Mouse (Mus musculus) lung, embryonic 16.5 days (tissue): ENCODE measurements at regions not wholly inside any gene's neighbourhood (a gene's known extent, or its start where the extent isn't known, plus 50 kb on each side); places are given as distances from the start of the nearest gene placed in this dataset.

Source experiments
- ATAC-seq: fragments of 200-750 bp; cut with Nextera tagmentation; 2 replicates; pipeline ENCODE4 v1.8.0; 2017; ENCODE audit warnings: low read depth, mild to moderate bottlenecking, moderate library complexity
- H3K27ac ChIP-seq: fragments of 300-500 bp; sonication (generic); 2 replicates; pipeline ENCODE4 v1.5.1; 2014; ENCODE audit warnings: mild to moderate bottlenecking, control low read depth, low read length
- H3K27me3 ChIP-seq: fragments of 300-500 bp; sonication (generic); 2 replicates; pipeline ENCODE4 v1.6.1; 2014; ENCODE audit warnings: low read depth, low read length, mixed read lengths; ENCODE audit not compliant: control insufficient read depth, insufficient read depth
- H3K36me3 ChIP-seq: fragments of 300-500 bp; sonication (generic); 2 replicates; pipeline ENCODE4 v1.6.1; 2014; ENCODE audit warnings: low read length; ENCODE audit not compliant: control insufficient read depth, insufficient read depth
- H3K4me1 ChIP-seq: fragments of 300-500 bp; sonication (generic); replicated peaks from 2 replicates; pipeline ENCODE4 v1.6.1; 2014; ENCODE audit warnings: low read length, mixed read lengths; ENCODE audit not compliant: control insufficient read depth, insufficient read depth
- H3K4me2 ChIP-seq: fragments of 300-500 bp; sonication (generic); 2 replicates; pipeline ENCODE4 v1.6.1; 2014; ENCODE audit warnings: low read depth, low read length, control low read depth
- H3K4me3 ChIP-seq: fragments of 300-500 bp; sonication (generic); 2 replicates; pipeline ENCODE4 v1.5.1; 2014; ENCODE audit warnings: mild to moderate bottlenecking, low read length, control low read depth
- H3K9ac ChIP-seq: fragments of 300-500 bp; sonication (generic); 2 replicates; pipeline ENCODE4 v1.6.1; 2014; ENCODE audit warnings: low read length, control low read depth
- H3K9me3 ChIP-seq: fragments of 300-500 bp; sonication (generic); 2 replicates; pipeline ENCODE4 v1.6.1; 2016; ENCODE audit warnings: low read length; ENCODE audit not compliant: control insufficient read depth
- WGBS: fragments of 180-500 bp; shearing (Covaris S2); extraction: QIAGEN DNeasy Blood & Tissue Kit; methylation state at CpG from one replicate; pipeline ENCODE4 v1.1.7; 2014; 5-methylcytosine and 5-hydroxymethylcytosine counted together

DNA sequence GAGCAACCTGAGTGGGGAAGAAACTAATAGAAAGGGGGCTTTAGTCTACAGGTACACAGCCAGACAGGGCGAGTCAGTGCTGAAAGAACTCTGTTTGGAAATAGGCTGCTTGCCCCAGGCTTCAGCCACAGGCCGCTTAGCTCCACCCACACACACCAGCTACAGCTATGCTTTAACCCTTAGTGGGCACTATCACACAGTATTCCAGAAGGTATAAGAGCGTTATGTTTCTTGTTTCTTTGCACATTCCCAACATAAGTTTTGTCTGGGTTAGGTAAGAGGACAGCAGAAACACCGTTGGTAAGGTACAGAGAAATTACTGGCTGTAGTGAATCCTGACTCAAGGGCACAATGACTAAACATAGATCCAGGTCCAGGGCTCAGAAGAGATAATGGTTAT lies 165.8 kb downstream of the Spry2 start:
- H3K9ac ChIP-seq, result peak overlapping the region; percentile 24; the same call in 1 of the 2 replicates
- ATAC-seq, result peak; percentile 35; the same call in 1 of the 2 replicates
- H3K4me3 ChIP-seq, result no peak overlapping the region
- WGBS, result 10% methylated on average over 4 of the region's 4 CpGs
- H3K9me3 ChIP-seq, result no peaks in the 10 kb centered on the region
- peak overlapping the region; percentile 43; the same call in 1 of the 2 replicates for H3K27ac ChIP-seq
- H3K4me2 ChIP-seq, result peak overlapping the region; percentile 20
- no peaks in the 10 kb centered on the region for H3K36me3 ChIP-seq
- H3K4me1 ChIP-seq, result peaks cover 17% of the 10 kb centered on the region
- no peaks in the 10 kb centered on the region for H3K27me3 ChIP-seq

DNA sequence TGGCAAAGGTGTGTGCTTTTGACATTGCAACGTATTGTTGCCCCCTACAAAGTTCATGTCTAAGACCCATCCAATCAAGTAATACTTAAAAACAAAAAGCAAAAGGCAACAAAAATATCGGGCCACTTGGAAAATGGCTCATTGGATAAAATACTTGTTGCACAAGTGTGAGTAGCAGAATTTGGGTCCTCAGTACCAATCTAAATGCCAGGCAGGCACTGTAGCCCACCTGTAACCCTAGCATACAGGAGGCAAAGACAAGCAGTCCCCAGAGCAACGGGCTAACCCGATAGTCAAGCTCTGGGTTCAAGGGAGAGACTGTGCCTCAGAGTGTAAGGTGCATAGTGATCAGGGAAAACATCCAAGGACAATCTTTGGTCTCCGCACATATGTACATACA lies 167.8 kb downstream of the Spry2 start:
- 91% methylated on average over 5 of the region's 5 CpGs for WGBS
- no peaks in the 10 kb centered on the region for H3K36me3 ChIP-seq
- no peaks in the 10 kb centered on the region for H3K9me3 ChIP-seq
- H3K27me3 ChIP-seq, result no peaks in the 10 kb centered on the region
- H3K9ac ChIP-seq, result no peak overlapping the region
- H3K27ac ChIP-seq, result no peak overlapping the region
- H3K4me1 ChIP-seq, result peaks cover 17% of the 10 kb centered on the region
- ATAC-seq, result no peak
- no peak overlapping the region for H3K4me2 ChIP-seq
- H3K4me3 ChIP-seq, result no peak overlapping the region

DNA sequence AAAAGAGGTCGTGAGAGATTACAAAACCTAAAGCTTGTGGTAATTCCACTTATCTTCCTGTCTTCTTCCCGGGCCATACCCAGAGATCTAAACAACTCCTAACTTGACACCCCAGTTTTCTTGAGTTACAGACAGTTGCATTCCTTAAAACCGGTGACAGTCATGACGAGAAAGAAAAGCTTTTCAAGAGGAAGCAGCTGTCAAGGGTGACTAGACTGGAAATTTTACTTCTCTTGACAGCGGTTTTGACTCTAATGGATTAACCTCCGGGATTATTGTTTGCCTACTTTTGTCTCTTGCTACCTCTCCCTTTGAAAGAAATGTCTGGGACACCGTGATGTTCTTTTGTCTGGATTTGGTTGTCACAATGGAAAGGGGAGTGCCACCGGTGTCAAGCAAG lies 170.9 kb downstream of the Spry2 start:
- Histone ChIP-seq H3K36me3 (no peaks in the 10 kb centered on the region), H3K27me3 (no peaks in the 10 kb centered on the region), H3K9me3 (no peaks in the 10 kb centered on the region), H3K27ac (no peak overlapping the region), H3K4me2 (no peak overlapping the region), H3K4me1 (peaks cover 4% of the 10 kb centered on the region), H3K4me3 (no peak overlapping the region), H3K9ac (no peak overlapping the region)
- ATAC-seq, result no peak
- 30% methylated on average over 8 of the region's 8 CpGs for WGBS

DNA sequence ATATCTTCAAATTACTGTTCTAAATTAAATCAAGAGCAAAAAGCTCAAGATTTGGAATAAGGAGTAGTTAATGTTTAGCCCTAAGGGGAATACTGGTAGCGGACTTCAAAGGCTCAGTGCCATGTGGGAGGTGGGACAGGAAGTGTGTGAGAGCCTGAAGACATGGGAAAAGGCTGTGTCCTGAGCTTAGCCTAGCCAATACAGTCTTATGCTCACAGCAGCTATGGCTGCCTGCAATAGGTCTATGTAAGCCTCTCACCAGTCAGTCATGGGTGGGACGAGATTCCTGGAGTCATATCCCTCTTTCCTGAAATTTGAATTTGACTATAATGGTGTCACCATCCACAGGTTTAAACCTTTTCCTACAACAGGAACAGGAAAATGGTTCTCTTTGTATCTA lies 173.7 kb downstream of the Spry2 start:
- Histone ChIP-seq H3K9ac (no peak overlapping the region), H3K27ac (no peak overlapping the region), H3K4me2 (no peak overlapping the region), H3K4me3 (no peak overlapping the region), H3K9me3 (no peaks in the 10 kb centered on the region), H3K4me1 (peaks cover 4% of the 10 kb centered on the region; the same call in 1 of the 2 replicates), H3K27me3 (no peaks in the 10 kb centered on the region), H3K36me3 (no peaks in the 10 kb centered on the region)
- 51% methylated on average over 2 of the region's 2 CpGs for WGBS
- 0 out of 2 replicates have a peak, but pooled peaks have one; percentile 64 for ATAC-seq

DNA sequence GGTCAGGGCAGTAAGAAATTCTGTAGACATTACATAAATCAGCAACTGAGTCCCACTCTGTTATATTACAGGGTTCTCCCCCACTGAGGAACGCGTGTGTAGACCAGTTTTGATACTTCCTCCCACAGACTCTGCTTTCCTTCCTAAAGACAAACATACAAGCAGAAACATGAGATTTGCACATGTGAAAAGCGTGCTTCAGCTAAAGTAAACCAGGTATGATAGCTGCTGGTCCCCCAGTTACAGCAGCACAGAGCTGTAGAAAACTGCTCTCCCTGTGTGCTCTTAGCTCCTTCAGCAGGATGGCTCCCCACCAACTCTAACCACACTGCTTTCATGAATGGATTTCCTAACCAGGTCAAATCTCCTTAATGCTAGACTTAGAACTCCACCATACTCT lies 175.0 kb downstream of the Spry2 start:
- Histone ChIP-seq H3K9ac (no peak overlapping the region), H3K27ac (no peak overlapping the region), H3K9me3 (no peaks in the 10 kb centered on the region), H3K27me3 (no peaks in the 10 kb centered on the region), H3K4me2 (no peak overlapping the region), H3K36me3 (no peaks in the 10 kb centered on the region), H3K4me3 (no peak overlapping the region), H3K4me1 (peaks cover 4% of the 10 kb centered on the region; the same call in 1 of the 2 replicates)
- ATAC-seq, result no peak
- 66% methylated on average over 3 of the region's 3 CpGs for WGBS

DNA sequence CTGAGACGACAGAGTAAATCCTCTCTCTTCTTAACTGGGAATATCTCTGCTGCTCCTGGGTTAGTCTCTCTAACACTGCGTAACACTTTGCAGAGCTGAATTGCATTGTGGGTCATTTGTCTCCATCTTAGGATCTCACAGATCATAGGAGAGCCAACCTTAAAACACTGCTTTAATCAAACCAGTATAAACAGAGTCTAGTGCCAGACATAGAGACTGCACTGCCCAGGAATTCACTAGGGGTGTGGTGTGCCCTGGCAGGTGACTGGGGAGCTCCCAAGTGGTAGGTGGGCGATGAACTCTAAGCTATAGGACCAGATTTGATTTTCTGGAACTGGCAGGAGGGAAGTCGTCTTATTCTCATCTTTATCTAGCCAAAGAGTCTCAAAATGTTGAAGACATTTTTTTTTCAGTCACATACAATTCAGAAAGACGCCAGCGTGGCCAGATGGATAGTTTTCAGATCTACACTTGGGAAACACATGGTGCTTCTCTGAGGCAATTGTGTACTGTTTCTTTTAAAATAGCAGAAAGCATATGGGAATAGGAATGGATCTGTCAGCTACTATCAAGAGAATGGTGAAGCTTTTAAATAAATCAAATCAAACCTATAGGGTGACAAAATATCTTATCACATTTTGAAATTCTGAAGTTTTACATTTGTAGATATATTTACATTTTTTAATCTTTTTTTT lies 175.7 kb downstream of the Spry2 start:
- H3K27me3 ChIP-seq, result no peaks in the 10 kb centered on the region
- ATAC-seq, result 0 out of 2 replicates have a peak, but pooled peaks have one; percentile 34
- no peaks in the 10 kb centered on the region for H3K36me3 ChIP-seq
- H3K4me3 ChIP-seq, result no peak overlapping the region
- H3K4me2 ChIP-seq, result no peak overlapping the region
- no peak overlapping the region for H3K9ac ChIP-seq
- 76% methylated on average over 6 of the region's 6 CpGs for WGBS
- no peaks in the 10 kb centered on the region for H3K9me3 ChIP-seq
- no peak overlapping the region for H3K27ac ChIP-seq
- H3K4me1 ChIP-seq, result peaks cover 4% of the 10 kb centered on the region; the same call in 1 of the 2 replicates

DNA sequence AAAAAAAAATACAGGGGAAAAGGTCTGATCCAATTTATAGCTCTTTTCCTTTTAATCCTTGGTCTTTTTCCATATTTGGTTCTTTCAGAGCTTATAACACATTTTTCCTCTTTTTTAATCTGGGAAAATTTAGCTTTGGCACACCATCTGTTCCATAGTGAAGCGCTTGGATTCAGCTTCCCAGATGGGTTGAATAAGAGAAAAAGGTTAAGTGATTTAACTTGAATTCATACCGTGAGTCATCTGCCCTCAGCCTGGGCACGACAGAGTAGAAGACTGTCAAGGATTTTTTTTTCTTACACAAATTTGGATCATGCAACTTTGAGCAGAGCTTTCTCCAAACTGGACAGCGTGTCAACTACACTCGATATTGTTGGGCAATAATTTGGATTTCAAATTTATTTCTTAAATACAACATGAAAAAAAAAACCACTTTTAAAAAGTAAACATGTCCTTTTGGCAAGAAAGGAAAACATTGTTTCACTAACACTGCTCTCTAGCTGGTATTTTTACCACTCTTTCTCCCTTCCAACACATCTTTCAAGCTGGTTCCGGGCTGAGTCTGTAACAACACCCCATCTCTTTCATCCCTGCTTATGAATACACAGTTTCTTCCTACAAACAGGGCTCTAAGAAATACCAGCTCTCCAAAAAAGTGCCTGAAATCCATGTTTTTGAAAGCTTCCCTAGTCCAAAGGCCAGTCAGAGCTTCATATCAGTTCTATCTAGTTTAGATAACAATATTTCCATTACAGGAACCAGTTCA lies 177.8 kb downstream of the Spry2 start:
- WGBS, result 47% methylated on average over 6 of the region's 6 CpGs
- ATAC-seq, result no peak
- no peaks in the 10 kb centered on the region for H3K36me3 ChIP-seq

DNA sequence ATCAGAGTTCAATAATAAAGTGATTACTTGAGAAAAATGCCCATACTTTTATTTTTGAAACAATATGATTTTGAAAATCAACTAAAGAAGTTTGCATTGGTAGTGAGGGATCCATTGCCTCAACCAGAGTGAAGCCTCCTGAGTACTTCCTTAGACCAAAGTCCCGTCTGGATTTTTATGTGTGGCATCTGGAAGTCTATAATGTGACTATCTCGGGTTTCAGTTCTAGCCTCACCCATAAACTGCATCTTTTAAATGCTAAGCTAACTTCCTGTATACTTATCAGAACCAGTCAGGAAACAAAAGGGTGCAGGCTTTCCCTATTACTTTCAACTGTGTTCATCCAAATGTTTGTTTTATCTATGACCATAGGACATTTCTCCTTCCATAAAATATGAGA lies 178.8 kb downstream of the Spry2 start:
- Histone ChIP-seq H3K9me3 (no peaks in the 10 kb centered on the region), H3K27me3 (no peaks in the 10 kb centered on the region), H3K4me1 (peaks cover 2% of the 10 kb centered on the region; the same call in 1 of the 2 replicates), H3K36me3 (no peaks in the 10 kb centered on the region), H3K27ac (no peak overlapping the region), H3K9ac (no peak overlapping the region), H3K4me3 (no peak overlapping the region), H3K4me2 (no peak overlapping the region)
- 50% methylated on average over 2 of the region's 2 CpGs for WGBS
- ATAC-seq, result no peak

More for the DNA sequence above, 177.8 kb downstream of the Spry2 start:
- Histone ChIP-seq H3K4me3 (no peak overlapping the region), H3K9me3 (no peaks in the 10 kb centered on the region), H3K27me3 (no peaks in the 10 kb centered on the region), H3K27ac (no peak overlapping the region), H3K4me1 (peaks cover 4% of the 10 kb centered on the region; the same call in 1 of the 2 replicates), H3K9ac (no peak overlapping the region), H3K4me2 (no peak overlapping the region)

DNA sequence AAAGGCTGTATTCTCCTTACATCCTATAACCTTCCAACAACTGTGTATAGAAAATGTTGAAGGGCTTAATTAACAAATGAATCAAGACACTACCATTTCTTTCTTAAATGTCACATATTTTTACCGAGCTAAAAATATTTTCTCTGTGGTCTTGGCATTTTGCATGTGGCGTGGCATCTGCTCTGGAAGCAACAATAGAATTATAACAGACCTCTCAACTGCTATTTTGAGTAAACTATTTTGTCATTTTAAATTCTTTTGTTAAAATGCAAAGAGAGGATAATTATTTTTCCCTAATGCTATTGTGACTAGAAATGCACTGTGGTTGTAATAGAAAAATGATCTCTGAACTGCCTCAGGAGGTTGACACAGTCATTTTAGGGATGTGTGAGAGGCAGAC lies 187.9 kb downstream of the Spry2 start:
- Histone ChIP-seq H3K27me3 (no peaks in the 10 kb centered on the region), H3K9ac (no peak overlapping the region), H3K4me3 (no peak overlapping the region), H3K9me3 (no peaks in the 10 kb centered on the region), H3K4me1 (no peaks in the 10 kb centered on the region), H3K27ac (no peak overlapping the region), H3K36me3 (no peaks in the 10 kb centered on the region), H3K4me2 (no peak overlapping the region)
- ATAC-seq, result no peak
- 76% methylated on average over 2 of the region's 2 CpGs for WGBS
